Mouse (Mus musculus): ENCODE results near the gene Syde1.

- TF ChIP-seq POLR2A (IDR thresholded peaks at IDR 0.05; ENCODE audit: low read depth, low read length), result no peak
- no peak for TF ChIP-seq CTCF (conservative IDR thresholded peaks at IDR 0.05; ENCODE audit: insufficient read depth, insufficient read length, low read depth, low read length)
Measured at GRCm38 (mm10) chr10:78569191-78569590, 22.6 kb downstream of the Syde1 start.
